Mouse (Mus musculus): ENCODE data around the gene Ctnnd2. TPM values are rescaled to one million over a fixed set of nuclear protein-coding genes. Genes with fewer than 3 reads are reported as not detected.

Gene Ctnnd2
- 28.0 and 32.9 TPM in 2 replicates for polyA plus RNA-seq (2021; fragmentation: Nextera tagmentation)
- long read RNA-seq, experiment 1, full-length matches to known transcripts, result 22 of 85 reads
- long read RNA-seq, experiment 1, partial matches to known transcripts, result 44 of 85 reads
- long read RNA-seq, experiment 1, other reads (novel, unspliced or antisense), result 19 of 85 reads
- long read RNA-seq, experiment 2, full-length matches to known transcripts, result 39 of 236 reads
- long read RNA-seq, experiment 2, partial matches to known transcripts, result 146 of 236 reads
- long read RNA-seq, experiment 2, other reads (novel, unspliced or antisense), result 51 of 236 reads

DNA sequence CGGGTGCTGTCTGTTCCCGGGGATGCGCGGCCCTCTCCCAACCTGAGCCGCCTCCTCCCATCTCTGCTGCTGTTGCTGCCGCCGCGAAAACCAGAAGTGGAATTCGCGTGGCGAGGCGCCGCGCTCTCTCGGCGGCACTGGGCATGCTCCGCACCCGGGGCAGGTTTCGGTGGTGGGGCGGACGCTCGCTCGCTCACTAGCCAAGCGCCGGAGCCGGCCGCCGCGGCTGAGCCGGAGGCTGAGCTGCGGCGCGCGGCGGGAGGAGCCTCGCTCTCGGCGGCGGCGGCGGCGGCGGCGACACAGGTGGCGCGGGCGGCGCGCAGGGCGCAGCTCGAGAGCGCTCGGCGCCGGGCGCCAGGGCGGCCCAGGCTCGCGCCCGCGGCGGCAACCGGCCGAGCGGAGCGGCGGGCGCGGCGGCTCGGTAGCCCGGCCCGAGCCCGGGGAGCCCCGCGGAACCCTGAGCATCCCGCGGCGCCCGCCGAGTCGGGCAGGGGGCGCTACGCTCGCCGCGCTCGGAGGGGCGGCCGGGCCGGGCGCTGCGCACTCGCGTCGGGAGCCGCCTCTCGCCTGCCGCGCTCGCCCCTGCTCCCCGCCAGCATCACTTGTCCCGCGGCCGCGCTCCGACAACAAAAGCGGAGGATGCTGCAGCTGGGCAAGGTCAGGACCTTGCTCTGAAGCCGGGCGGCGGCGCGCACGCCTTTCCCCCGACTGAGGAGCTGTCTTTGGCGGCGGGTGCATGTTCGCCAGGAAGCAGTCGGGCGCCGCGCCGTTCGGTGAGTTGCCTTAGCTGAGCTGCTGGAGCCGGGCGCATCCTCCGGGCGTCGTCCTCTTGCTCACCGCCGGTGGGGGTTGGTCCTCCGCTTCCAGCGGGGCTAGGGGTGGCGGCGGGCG is at the start of gene Ctnnd2:
Ctnnd2 (plus strand) TSS at position 203 of the 891 bp plus-strand sequence.

